Mouse (Mus musculus): ENCODE data around the gene Taf6.
A peak's percentile ranks its signal among the peaks of the same experiment; 100 is the strongest.

Taf6 gene

DNA sequence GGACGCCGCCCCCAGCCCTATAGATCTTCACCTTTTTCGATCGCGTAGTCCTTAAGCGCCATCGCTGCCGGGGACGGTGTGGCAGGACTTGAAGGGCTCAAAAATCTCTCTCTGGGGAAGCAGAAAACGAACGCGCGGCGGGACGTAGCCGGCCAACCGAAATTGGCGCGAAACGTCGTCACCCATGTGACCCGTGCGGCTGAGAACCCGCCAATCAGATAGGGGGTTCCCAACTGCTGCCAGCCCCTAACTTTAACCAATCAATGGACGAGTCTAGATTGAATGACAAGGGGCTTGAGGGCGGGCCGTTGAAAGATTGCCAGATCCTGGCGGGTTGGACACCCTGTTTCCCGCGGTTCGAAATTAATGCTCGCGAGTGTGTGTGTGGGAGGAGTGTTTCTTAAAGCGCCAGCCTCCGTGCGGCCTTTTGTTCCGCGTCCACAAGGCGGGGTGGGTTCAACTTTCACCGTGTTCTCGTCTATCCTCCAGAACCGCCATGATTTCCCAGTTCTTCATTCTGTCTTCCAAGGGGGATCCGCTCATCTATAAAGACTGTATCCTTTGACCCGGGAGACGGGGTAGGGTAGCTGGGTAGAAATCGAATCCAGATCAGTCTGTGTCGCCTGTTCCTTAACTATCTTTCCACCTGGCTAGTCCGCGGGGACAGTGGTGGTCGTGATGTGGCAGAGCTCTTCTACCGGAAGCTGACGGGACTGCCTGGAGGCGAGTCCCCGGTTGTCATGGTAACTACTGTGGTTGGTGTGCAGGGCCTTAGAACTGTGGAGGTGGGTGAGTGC, 15.4 kb downstream of the Taf6 start, which contains the start of the genes Ap4m1 and Mcm7:
TSS of gene Ap4m1 (plus strand) at position 308 of the 797 bp plus-strand sequence.
TSS of gene Mcm7 (minus strand) at position 728 of the 797 bp plus-strand sequence.
- DNase-seq (ENCODE audit: low read depth), result peak; percentile 97

DNA sequence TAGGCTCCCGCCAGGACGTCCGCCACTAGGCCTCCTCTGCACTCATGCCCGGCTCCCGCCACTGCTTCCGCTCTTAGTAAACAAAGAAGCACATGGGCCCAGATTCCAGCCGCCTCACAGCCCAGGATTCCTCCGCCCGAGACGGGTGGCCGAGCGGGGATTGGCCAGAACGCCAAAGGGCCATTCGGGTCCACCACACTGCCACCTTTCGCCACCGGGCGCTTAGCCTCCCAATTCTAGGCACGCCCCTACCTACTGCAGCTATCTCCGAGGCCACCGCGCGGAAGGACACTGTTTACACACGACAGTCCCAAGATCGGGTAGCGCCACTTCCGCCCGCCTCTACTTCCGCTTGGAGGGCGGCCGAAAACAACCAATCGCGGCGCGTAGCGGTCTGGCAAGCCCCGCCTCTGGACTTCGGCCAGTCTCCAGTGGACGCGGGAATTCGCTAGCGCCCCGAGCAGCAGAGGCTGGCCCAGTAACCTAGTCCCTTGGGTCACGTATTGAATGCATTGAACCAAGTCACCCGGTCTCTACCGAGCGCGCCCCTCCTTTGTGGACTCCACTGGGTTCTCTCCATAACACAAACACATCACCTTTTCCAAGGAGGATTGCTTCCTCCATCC, 16.2 kb downstream of the Taf6 start:
- peak; percentile 89 for DNase-seq (ENCODE audit: low read depth)

DNA sequence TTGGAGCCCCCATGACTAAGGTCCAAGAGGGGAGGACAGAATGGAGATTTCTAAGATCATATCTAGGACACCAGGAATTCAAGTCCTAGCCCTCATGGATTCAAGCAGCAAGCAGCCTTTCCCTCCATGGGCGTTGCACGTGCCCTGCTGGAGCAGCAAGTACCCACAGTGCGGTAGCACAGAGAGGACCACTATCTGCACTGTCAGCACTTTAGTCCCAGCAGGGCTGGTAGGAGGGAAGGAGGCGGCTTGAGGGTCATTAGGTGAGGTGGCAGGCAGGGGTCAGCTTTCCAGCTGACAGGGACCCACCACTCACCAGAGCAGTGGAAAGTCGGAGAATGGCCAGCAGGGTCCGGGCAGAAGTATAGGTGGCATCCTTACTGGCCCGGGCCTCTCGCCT, 21.7 kb downstream of the Taf6 start:
- DNase-seq (ENCODE audit: low read depth), result no peak

DNA sequence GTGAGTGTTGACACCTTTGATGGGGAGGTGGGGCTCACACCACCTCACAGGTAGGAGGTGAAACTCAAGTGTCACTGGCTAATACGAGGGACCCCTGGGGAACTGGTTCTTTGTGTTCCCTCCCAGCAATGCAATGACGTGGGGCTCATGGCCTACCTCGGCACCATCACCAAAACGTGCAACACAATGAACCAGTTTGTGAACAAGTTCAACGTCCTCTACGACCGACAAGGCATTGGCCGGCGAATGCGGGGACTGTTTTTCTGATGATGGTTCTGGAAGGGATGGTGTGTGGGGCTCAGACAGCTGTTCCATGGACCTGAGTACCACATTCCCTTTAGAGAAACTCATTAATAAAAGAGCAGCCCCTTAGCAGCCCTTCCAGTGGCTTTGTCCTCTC, 23.6 kb downstream of the Taf6 start:
- DNase-seq (ENCODE audit: low read depth), result no peak

DNA sequence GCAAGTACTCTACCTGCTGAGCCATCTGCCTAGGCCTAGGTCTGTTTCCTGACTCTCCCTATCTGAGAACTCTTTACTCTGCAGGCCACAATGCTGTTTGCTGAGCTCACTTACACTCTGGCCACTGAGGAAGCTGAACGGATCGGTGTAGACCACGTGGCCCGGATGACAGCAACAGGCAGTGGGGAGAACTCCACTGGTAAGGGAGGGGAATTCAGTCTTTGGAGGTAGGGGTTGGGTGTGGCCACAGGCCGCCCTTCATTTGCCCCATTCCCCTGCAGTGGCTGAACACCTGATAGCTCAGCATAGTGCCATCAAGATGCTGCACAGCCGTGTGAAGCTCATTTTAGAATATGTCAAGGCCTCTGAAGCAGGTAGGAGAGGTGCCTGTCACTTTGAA, 24.2 kb downstream of the Taf6 start:
- DNase-seq (ENCODE audit: low read depth), result no peak

DNA sequence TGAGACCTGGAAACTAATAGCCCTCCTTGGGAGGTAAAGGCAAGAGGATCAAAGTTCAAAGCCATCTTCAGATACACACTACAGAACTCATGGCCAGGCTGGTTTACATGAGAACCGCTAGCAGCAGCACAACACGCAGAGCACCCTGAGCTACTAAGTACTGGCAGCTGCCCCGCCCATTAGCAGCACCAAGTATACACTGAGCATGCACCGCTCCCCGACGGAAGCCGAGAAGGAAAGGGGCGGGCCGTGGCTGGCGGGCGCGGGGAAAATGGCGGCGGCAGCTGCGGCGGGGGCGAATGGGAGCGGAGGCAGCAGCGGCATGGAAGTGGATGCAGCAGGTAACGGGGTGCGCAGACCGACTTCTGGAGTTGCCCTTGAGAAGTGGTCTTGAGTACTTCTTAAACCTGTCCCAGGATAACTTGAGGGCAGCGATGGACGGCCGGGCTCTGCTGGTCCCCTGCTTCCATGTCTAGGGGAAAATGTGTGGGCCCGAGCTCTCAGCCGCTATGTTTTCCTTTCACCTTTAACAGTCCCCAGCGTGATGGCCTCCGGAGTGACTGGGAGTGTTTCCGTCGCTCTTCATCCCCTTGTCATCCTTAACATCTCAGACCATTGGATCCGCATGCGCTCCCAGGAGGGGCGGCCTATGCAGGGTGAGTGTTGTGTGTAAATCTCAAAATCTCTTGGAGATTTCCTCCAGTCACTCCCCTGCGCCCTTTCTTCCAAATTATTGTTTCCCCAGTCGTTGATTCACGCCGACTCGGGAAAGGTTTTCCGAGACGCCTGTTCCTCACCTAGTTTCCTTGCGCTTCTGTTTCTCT, 26.2 kb downstream of the Taf6 start, which contains the start of gene Cops6:
TSS of gene Cops6 (plus strand) at position 230 of the 824 bp plus-strand sequence.
- peak; percentile 88 for DNase-seq (ENCODE audit: low read depth)

DNA sequence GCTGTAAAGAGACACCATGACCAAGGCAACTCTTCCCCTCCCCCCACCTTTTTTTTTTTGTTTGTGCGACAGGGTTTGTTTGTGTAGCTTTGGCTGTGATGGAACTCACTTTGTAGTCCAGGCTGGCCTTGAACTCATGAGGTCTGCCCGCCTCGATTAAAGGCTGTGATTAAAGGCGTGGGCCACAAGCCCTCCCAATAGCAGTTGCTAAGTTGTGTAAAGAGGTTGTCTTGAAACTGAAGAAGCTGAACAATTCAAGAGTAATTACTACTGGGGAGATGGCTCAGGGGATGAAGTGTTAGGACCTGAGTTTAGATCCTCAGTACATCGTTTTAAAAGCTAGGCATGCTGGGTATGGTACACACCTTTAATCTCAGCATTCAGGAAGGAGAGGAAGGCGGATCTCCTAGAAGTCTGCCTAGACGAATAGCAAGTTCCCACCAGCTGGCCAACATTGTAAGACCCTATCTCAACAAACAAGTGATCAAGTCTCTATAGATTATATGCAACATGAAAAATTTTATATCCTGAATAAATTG, 27.0 kb downstream of the Taf6 start:
- no peak for DNase-seq (ENCODE audit: low read depth)

DNA sequence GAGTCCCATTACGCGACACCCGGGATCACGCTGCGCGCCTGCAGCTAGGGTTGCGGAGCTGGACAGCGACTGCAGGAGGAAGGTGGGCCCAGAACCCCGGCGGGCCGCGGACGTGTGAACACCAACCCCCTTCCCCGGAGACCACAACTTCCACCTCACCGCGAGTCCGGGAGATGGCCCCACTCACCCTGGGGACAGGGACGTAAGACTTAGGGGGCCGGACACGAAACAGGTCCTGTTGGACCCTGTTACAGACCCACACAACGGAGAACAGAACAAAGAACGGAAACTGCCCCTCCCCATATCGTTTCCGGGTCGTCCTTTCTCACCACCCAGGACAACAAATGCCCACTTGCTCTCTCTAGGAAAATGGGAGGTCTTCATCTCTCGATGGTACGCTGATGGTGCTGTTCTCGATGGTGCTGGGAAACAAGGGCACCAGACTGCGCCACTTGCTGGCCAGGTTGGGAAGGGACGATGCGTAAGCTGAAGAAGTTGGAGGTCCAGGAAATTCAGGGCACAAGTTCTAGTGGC, 31.7 kb downstream of the Taf6 start, which contains the start of gene Zfp113:
TSS of gene Zfp113 (minus strand) at position 302 of the 534 bp plus-strand sequence.
- DNase-seq (ENCODE audit: low read depth), result peak; percentile 93

DNA sequence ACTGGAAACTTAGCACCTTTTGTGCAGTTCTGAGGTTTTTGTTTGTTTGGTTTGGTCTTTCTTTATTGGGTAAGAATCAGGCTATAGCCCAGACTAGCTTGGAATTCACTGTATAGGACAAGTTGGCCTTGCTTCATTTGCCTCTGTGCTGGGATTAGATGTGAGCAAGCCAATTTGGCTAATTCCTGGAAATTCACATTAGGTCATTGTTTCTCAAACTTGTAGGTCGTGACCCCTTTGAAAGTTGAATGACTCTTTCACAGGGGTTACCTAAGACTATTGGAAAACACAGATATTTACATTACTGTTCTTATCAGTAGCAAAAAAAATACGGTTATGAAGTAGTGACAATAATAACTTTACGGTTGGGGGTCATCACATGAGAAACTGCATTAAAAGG, 32.9 kb downstream of the Taf6 start:
- no peak for DNase-seq (ENCODE audit: low read depth)

DNA sequence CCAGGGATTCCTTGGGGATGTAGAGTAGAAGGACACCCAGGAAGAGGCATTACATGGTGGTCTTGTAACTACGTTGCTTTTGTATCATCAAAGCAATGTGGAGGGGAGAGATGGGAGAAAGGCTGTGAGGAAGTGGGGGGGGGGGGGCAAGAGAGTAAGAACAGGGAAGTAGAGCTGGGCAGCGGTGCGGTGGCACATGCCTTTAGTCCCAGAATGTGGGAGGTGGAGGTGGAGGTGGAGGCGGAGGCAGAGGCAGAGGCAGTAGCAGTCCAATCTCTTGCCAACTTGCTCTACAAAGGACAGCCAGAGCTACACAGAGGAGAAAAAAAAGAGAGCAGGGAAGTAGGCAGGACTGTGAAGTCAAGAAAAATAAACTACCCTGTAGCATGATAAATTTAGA, 48.7 kb downstream of the Taf6 start:
- no peak for DNase-seq (ENCODE audit: low read depth)

DNA sequence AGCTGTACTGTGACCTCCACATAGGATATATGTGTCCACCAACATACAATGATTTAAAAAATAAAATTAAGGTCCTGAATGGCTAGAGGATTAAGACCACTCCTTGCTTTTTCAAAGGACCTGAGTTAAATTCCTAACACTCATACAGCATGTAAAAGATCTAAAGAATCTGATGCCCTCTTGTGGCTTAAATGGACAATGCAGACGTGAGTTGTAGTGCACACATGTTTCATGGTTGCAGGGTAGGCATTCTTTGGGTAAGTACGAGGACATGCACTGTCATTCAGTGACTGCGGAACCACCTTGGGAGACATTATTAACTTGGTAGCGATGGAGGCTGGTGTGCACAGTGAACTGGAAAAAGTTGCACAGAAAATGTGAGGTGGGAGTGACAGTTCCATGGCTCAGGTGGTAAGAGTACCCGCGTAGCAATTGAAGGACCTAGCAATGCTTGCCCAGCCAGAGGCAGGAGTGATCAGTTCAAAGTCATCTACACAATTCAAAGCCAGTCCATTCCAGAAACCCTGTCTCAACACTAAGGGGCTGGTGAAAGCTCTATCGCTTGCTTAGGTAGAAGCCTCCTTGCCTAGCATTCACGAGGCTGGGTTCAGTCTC, 49.2 kb downstream of the Taf6 start:
- peak; percentile 75 for DNase-seq (ENCODE audit: low read depth)

DNA sequence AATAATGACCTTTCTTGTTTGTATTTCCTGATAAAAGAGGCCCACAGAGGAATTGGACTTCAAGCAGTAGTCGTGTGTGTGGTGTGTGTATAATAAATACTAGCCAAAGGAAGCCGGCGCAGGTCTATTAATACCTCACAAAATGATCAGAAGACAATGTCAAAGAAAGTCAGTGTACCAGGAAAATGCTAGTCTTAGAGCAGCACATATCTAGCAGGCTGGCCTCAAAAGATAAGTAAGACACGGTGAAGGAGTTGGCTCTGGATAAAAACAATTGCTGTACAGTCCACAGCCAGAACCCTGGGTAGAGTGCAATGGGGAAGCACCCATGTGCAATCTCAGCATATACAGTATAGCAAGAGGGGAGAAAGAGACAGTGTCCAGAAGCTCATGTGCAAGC, 50.0 kb downstream of the Taf6 start:
- peak; percentile 46 for DNase-seq (ENCODE audit: low read depth)

DNA sequence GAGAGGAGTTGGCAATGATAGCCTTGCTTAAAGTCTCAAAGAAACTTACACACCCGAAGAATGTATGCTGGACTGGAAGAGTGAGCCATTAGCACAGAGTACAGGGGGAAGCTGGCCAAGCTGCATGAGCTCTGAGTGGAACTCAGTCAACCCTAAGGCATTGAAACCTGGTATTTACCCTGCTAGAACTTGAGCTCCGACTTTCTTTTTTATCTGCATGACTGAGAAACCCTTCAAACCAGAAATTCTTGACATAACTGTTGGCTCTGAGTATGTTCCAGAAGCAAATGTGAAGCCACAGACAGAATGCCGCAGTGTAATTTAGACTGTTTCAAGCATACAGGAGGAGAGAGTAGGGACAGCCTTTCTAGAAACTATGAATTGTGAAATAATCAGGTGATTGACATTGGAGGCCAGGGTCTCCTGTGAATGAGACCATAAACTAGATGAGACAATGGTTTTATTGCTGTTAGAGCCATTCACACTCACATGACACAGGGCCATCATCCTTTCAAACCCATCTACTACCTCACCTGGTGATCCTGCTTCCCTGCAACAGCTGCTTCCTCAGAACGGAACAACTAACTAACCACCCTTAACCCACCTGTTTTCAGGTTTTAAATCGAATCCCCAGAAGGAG, 54.7 kb downstream of the Taf6 start:
- no peak for DNase-seq (ENCODE audit: low read depth)

All from c-Kit-positive CD71-positive TER-119-negative erythroid progenitor cells, embryonic 14.5 days (primary cell).